Mouse (Mus musculus): ENCODE data around the gene Ccdc36. TPM values are rescaled to one million over a fixed set of nuclear protein-coding genes. Genes with fewer than 3 reads are reported as not detected.

Ccdc36 gene
- polyA plus RNA-seq, 1 experiment from 2014 or later = 0.82 TPM

- Histone ChIP-seq H3K4me2 (peak within 1 kb of the TSS; percentile 75), H3K4me3 (ENCODE audit: low read depth, low read length) (peak within 1 kb of the TSS; percentile 71), H3K27ac (ENCODE audit: low read depth, low read length) (peak within 1 kb of the TSS; percentile 81), H3K9me3 (ENCODE audit: control insufficient read depth, low read length) (no peaks in the 10 kb centered on the region), H3K9ac (ENCODE audit: low read depth, low read length) (peak within 1 kb of the TSS; percentile 80), H3K36me3 (ENCODE audit: control insufficient read depth, insufficient read depth, low read length) (peaks cover 15% of the 10 kb centered on the region), H3K27me3 (replicated peaks; ENCODE audit: control insufficient read depth, insufficient read depth, low read length) (no peaks in the 10 kb centered on the region), H3K4me1 (replicated peaks; ENCODE audit: control insufficient read depth, insufficient read depth, low read length) (peaks cover 19% of the 10 kb centered on the region)
- peak; percentile 87 for ATAC-seq (replicated peaks; ENCODE audit: low FRiP score)
- under 1% methylated on average over 52 of the region's 52 CpGs for WGBS
- DNase-seq (ENCODE audit: low spot score) = peak; percentile 90
These were observed 32.3 kb upstream of the Ccdc36 start, which contains the start of gene Ccdc71 for GRCm38 (mm10) chr9:108460319-108461178. TSS of gene Ccdc71 (plus strand) at chr9:108460527.

- 86% methylated on average over 1 of the region's 1 CpGs for WGBS
- Histone ChIP-seq H3K9ac (ENCODE audit: low read depth, low read length) (no peak overlapping the region), H3K4me1 (replicated peaks; ENCODE audit: control insufficient read depth, insufficient read depth, low read length) (peaks cover 19% of the 10 kb centered on the region), H3K4me3 (ENCODE audit: low read depth, low read length) (peak overlapping the region; percentile 71), H3K36me3 (ENCODE audit: control insufficient read depth, insufficient read depth, low read length) (peaks cover 15% of the 10 kb centered on the region), H3K27me3 (replicated peaks; ENCODE audit: control insufficient read depth, insufficient read depth, low read length) (no peaks in the 10 kb centered on the region), H3K9me3 (ENCODE audit: control insufficient read depth, low read length) (no peaks in the 10 kb centered on the region), H3K27ac (ENCODE audit: low read depth, low read length) (peak overlapping the region; percentile 81; the same call in 1 of the 2 replicates), H3K4me2 (peak overlapping the region; percentile 75)
- DNase-seq (ENCODE audit: low spot score) (no peak), ATAC-seq (replicated peaks; ENCODE audit: low FRiP score) (no peak)
These were observed 31.6 kb upstream of the Ccdc36 start for GRCm38 (mm10) chr9:108459939-108460318.

GRCm38 (mm10) chr9:108456953-108457352 is 28.7 kb upstream of the Ccdc36 start:
- no peak overlapping the region for H3K4me3 ChIP-seq (ENCODE audit: low read depth, low read length)
- no peak overlapping the region for H3K9ac ChIP-seq (ENCODE audit: low read depth, low read length)
- DNase-seq (ENCODE audit: low spot score) = no peak
- no peak overlapping the region for H3K4me2 ChIP-seq
- H3K9me3 ChIP-seq (ENCODE audit: control insufficient read depth, low read length) = no peaks in the 10 kb centered on the region
- H3K27ac ChIP-seq (ENCODE audit: low read depth, low read length) = no peak overlapping the region
- peaks cover 2% of the 10 kb centered on the region; the same call in 1 of the 2 replicates for H3K36me3 ChIP-seq (ENCODE audit: control insufficient read depth, insufficient read depth, low read length)
- WGBS = 80% methylated on average over 10 of the region's 10 CpGs
- H3K4me1 ChIP-seq (replicated peaks; ENCODE audit: control insufficient read depth, insufficient read depth, low read length) = peaks cover 31% of the 10 kb centered on the region
- ATAC-seq (replicated peaks; ENCODE audit: low FRiP score) = no peak
- H3K27me3 ChIP-seq (replicated peaks; ENCODE audit: control insufficient read depth, insufficient read depth, low read length) = no peaks in the 10 kb centered on the region

- ATAC-seq (replicated peaks; ENCODE audit: low FRiP score) (no peak), DNase-seq (ENCODE audit: low spot score) (no peak)
- H3K36me3 ChIP-seq (ENCODE audit: control insufficient read depth, insufficient read depth, low read length) = no peaks in the 10 kb centered on the region
- WGBS = 52% methylated on average over 12 of the region's 12 CpGs
- H3K4me2 ChIP-seq = no peak overlapping the region
- peaks cover 33% of the 10 kb centered on the region for H3K4me1 ChIP-seq (replicated peaks; ENCODE audit: control insufficient read depth, insufficient read depth, low read length)
- no peak overlapping the region; the same call in 1 of the 2 replicates for H3K9ac ChIP-seq (ENCODE audit: low read depth, low read length)
- H3K27me3 ChIP-seq (replicated peaks; ENCODE audit: control insufficient read depth, insufficient read depth, low read length) = no peaks in the 10 kb centered on the region
- H3K4me3 ChIP-seq (ENCODE audit: low read depth, low read length) = no peak overlapping the region
- no peaks in the 10 kb centered on the region for H3K9me3 ChIP-seq (ENCODE audit: control insufficient read depth, low read length)
- peak overlapping the region; percentile 35; the same call in 1 of the 2 replicates for H3K27ac ChIP-seq (ENCODE audit: low read depth, low read length)
These were observed 27.7 kb upstream of the Ccdc36 start for GRCm38 (mm10) chr9:108455747-108456571.

- no peak for ATAC-seq (replicated peaks; ENCODE audit: low FRiP score)
- 72% methylated on average over 6 of the region's 6 CpGs for WGBS
These were observed 26.1 kb upstream of the Ccdc36 start for GRCm38 (mm10) chr9:108454429-108454828.

GRCm38 (mm10) chr9:108453458-108453857 is 25.2 kb upstream of the Ccdc36 start:
- no peak for ATAC-seq (replicated peaks; ENCODE audit: low FRiP score)
- Histone ChIP-seq H3K27me3 (replicated peaks; ENCODE audit: control insufficient read depth, insufficient read depth, low read length) (no peaks in the 10 kb centered on the region), H3K36me3 (ENCODE audit: control insufficient read depth, insufficient read depth, low read length) (no peaks in the 10 kb centered on the region), H3K4me1 (replicated peaks; ENCODE audit: control insufficient read depth, insufficient read depth, low read length) (peaks cover 47% of the 10 kb centered on the region), H3K4me2 (peak overlapping the region; percentile 98; the same call in 1 of the 2 replicates), H3K9ac (ENCODE audit: low read depth, low read length) (no peak overlapping the region), H3K4me3 (ENCODE audit: low read depth, low read length) (no peak overlapping the region), H3K9me3 (ENCODE audit: control insufficient read depth, low read length) (no peaks in the 10 kb centered on the region), H3K27ac (ENCODE audit: low read depth, low read length) (no peak overlapping the region)
- no peak for DNase-seq (ENCODE audit: low spot score)
- WGBS = 81% methylated on average over 4 of the region's 4 CpGs

More at GRCm38 (mm10) chr9:108454429-108454828, 26.1 kb upstream of the Ccdc36 start:
- H3K9ac ChIP-seq (ENCODE audit: low read depth, low read length) = no peak overlapping the region
- H3K27me3 ChIP-seq (replicated peaks; ENCODE audit: control insufficient read depth, insufficient read depth, low read length) = no peaks in the 10 kb centered on the region
- no peak overlapping the region for H3K27ac ChIP-seq (ENCODE audit: low read depth, low read length)
- peaks cover 46% of the 10 kb centered on the region for H3K4me1 ChIP-seq (replicated peaks; ENCODE audit: control insufficient read depth, insufficient read depth, low read length)
- H3K36me3 ChIP-seq (ENCODE audit: control insufficient read depth, insufficient read depth, low read length) = no peaks in the 10 kb centered on the region
- no peak for DNase-seq (ENCODE audit: low spot score)
- no peak overlapping the region for H3K4me2 ChIP-seq
- H3K4me3 ChIP-seq (ENCODE audit: low read depth, low read length) = no peak overlapping the region
- H3K9me3 ChIP-seq (ENCODE audit: control insufficient read depth, low read length) = no peaks in the 10 kb centered on the region

- ATAC-seq (replicated peaks; ENCODE audit: low FRiP score) (peak; percentile 12; the same call in 1 of the 2 replicates), DNase-seq (ENCODE audit: low spot score) (no peak)
- Histone ChIP-seq H3K36me3 (ENCODE audit: control insufficient read depth, insufficient read depth, low read length) (peaks cover under 1% of the 10 kb centered on the region; the same call in 1 of the 2 replicates), H3K9ac (ENCODE audit: low read depth, low read length) (peak overlapping the region; percentile 70; the same call in 1 of the 2 replicates), H3K4me2 (peak overlapping the region; percentile 98), H3K4me1 (replicated peaks; ENCODE audit: control insufficient read depth, insufficient read depth, low read length) (peaks cover 47% of the 10 kb centered on the region), H3K27ac (ENCODE audit: low read depth, low read length) (peak overlapping the region; percentile 41; the same call in 1 of the 2 replicates), H3K4me3 (ENCODE audit: low read depth, low read length) (peak overlapping the region; percentile 65), H3K27me3 (replicated peaks; ENCODE audit: control insufficient read depth, insufficient read depth, low read length) (no peaks in the 10 kb centered on the region), H3K9me3 (ENCODE audit: control insufficient read depth, low read length) (no peaks in the 10 kb centered on the region)
- WGBS = 44% methylated on average over 6 of the region's 6 CpGs
These were observed 24.6 kb upstream of the Ccdc36 start for GRCm38 (mm10) chr9:108452911-108453310.

- Histone ChIP-seq H3K4me1 (replicated peaks; ENCODE audit: control insufficient read depth, insufficient read depth, low read length) (peaks cover 47% of the 10 kb centered on the region), H3K9me3 (ENCODE audit: control insufficient read depth, low read length) (no peaks in the 10 kb centered on the region), H3K4me3 (ENCODE audit: low read depth, low read length) (peak overlapping the region; percentile 65), H3K9ac (ENCODE audit: low read depth, low read length) (peak overlapping the region; percentile 70), H3K27me3 (replicated peaks; ENCODE audit: control insufficient read depth, insufficient read depth, low read length) (no peaks in the 10 kb centered on the region), H3K4me2 (peak overlapping the region; percentile 98), H3K27ac (ENCODE audit: low read depth, low read length) (peak overlapping the region; percentile 90), H3K36me3 (ENCODE audit: control insufficient read depth, insufficient read depth, low read length) (peaks cover 4% of the 10 kb centered on the region; the same call in 1 of the 2 replicates)
- 1% methylated on average over 40 of the region's 40 CpGs for WGBS
- DNase-seq (ENCODE audit: low spot score) = peak; percentile 91
- ATAC-seq (replicated peaks; ENCODE audit: low FRiP score) = peak; percentile 78
These were observed 24.1 kb upstream of the Ccdc36 start for GRCm38 (mm10) chr9:108452291-108452906.

All from liver, embryonic 11.5 days (tissue).